Mouse (Mus musculus) R1 (cell line): ENCODE measurements at regions not wholly inside any gene's neighbourhood (a gene's known extent, or its start where the extent isn't known, plus 50 kb on each side); places are given as distances from the start of the nearest gene placed in this dataset.

Experiments used
- DNase-seq: peaks from one replicate; pipeline ENCODE4 v3.0.0-alpha.2; 2018; ENCODE audit warnings: low read depth, low spot score

- no peak for DNase-seq
Measured at GRCm38 (mm10) chr3:132479275-132479674, 150.3 kb upstream of the Gimd1 start.

- no peak for DNase-seq
Measured at GRCm38 (mm10) chr3:132484814-132485213, 144.8 kb upstream of the Gimd1 start.

GRCm38 (mm10) chr3:132485553-132485952 lies 144.1 kb upstream of the Gimd1 start:
- DNase-seq, result no peak

GRCm38 (mm10) chr3:132506095-132506494 lies 123.5 kb upstream of the Gimd1 start:
- peak; percentile 76 for DNase-seq

GRCm38 (mm10) chr3:132510240-132510639 lies 119.4 kb upstream of the Gimd1 start:
- DNase-seq, result no peak

GRCm38 (mm10) chr3:132512526-132513102 lies 117.0 kb upstream of the Gimd1 start:
- no peak for DNase-seq

- no peak for DNase-seq
Measured at GRCm38 (mm10) chr3:132533323-132533904, 96.2 kb upstream of the Gimd1 start.

GRCm38 (mm10) chr3:132539780-132540658 lies 89.6 kb upstream of the Gimd1 start:
- no peak for DNase-seq

- no peak for DNase-seq
Measured at GRCm38 (mm10) chr3:132551238-132551808, 78.3 kb upstream of the Gimd1 start.

- no peak for DNase-seq
Measured at GRCm38 (mm10) chr3:132565755-132566154, 63.9 kb upstream of the Gimd1 start.

GRCm38 (mm10) chr3:132566301-132566700 lies 63.3 kb upstream of the Gimd1 start:
- DNase-seq, result no peak
